Mouse (Mus musculus): ENCODE results near the gene CK137956. TPM values are rescaled to one million over a fixed set of nuclear protein-coding genes. Genes with fewer than 3 reads are reported as not detected.

Gene CK137956
- polyA plus RNA-seq, 1 experiment from 2014 or later = 0.41 TPM

GRCm38 (mm10) chr4:127900893-127901456 lies 69.8 kb downstream of the CK137956 start:
- ATAC-seq (ENCODE audit: low FRiP score, low read depth) = no peak
- Histone ChIP-seq H3K36me3 (no peaks in the 10 kb centered on the region), H3K4me3 (no peak overlapping the region), H3K9ac (replicated peaks) (no peak overlapping the region), H3K9me3 (no peaks in the 10 kb centered on the region), H3K27me3 (no peaks in the 10 kb centered on the region), H3K4me1 (no peaks in the 10 kb centered on the region), H3K27ac (replicated peaks) (no peak overlapping the region), H3K4me2 (replicated peaks) (no peak overlapping the region)
- 84% methylated on average over 7 of the region's 7 CpGs for WGBS

DNA sequence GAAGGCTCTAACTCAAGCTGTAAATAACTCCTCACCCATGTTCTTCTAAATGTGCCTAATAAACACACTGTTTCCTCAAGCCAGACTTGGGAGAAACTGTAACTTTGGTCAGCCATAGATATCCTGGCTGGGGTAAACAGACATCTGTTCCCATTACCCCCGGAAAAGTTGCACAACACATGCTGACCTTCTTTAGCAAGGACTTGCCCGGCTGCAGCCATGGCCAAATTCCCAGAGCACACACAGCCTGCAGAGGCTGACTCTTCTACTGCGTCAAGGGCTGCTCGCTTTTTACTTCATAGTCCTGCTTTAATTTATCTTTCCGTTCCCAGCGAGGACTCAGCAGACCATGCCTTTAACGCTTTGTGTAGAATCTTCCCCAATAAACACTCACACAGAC lies 81.7 kb downstream of the CK137956 start:
- no peak overlapping the region for H3K9ac ChIP-seq (replicated peaks)
- 91% methylated on average over 7 of the region's 7 CpGs for WGBS
- peaks cover 9% of the 10 kb centered on the region for H3K9me3 ChIP-seq
- H3K27ac ChIP-seq (replicated peaks) = no peak overlapping the region
- no peaks in the 10 kb centered on the region for H3K36me3 ChIP-seq
- no peaks in the 10 kb centered on the region for H3K4me1 ChIP-seq
- no peaks in the 10 kb centered on the region for H3K27me3 ChIP-seq
- H3K4me3 ChIP-seq = no peak overlapping the region
- no peak overlapping the region for H3K4me2 ChIP-seq (replicated peaks)
- ATAC-seq (ENCODE audit: low FRiP score, low read depth) = no peak

DNA sequence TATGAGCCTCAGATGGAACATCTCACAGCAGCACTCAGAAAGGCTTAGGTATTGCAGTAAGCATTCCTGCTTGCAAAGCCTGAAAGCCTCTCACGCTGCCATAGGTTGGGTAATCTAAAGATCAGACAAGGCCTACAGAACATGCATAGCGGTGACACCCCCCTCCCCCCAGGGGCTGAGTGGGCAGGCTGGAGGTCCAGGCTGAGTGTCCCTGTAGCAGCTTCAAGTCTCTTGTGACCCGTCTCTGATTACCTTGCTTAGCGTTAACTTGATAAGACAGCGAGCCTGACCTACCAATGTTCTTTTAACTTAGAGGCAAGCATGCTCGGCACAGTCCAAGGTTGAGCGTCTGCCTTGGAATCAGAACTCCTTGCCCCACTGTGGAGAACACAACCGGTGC lies 91.8 kb downstream of the CK137956 start:
- Histone ChIP-seq H3K27ac (replicated peaks) (no peak overlapping the region), H3K9me3 (peaks cover 5% of the 10 kb centered on the region; the same call in 1 of the 2 replicates), H3K4me3 (no peak overlapping the region), H3K4me2 (replicated peaks) (no peak overlapping the region), H3K9ac (replicated peaks) (no peak overlapping the region), H3K27me3 (no peaks in the 10 kb centered on the region), H3K36me3 (no peaks in the 10 kb centered on the region), H3K4me1 (no peaks in the 10 kb centered on the region)
- ATAC-seq (ENCODE audit: low FRiP score, low read depth) = no peak
- WGBS = 94% methylated on average over 8 of the region's 8 CpGs

Other genes starting within 250 kb of the CK137956 start
- gene Csmd2, start 16.9 kb upstream of the CK137956 start, polyA plus RNA-seq (2016; fragmentation: Nextera tagmentation; extraction: Ambion mirVana) = 5.2 and 5.6 TPM in 2 replicates